Comparison of ENCODE assay signal across 11 mouse cellular contexts in genomic region chr4:148518235-148518795, GRCm38 (mm10). TPM values are rescaled to one million over a fixed set of nuclear protein-coding genes. Genes with fewer than 3 reads are reported as not detected.
DNase-seq lines count a peak whose midpoint lies in the region; ATAC-seq and TF ChIP-seq lines count a peak whose summit lies in the region.
"Had no signal": no experiment of that assay in that cellular context is flagged by ENCODE, and none has a peak within 500 bp of the region (broad histone marks: within the 10 kb centered on the region; RNA-seq: fewer than 3 reads in every experiment).

No protein-coding gene starts in this region.

- no peak for DNase-seq in frontal cortex, postnatal 14 days (ENCODE audit: low spot score in 2 of 2)
- no peak for DNase-seq in testis, postnatal 14 days (ENCODE audit: low spot score)
- DNase-seq in c-Kit-positive CD71-positive TER-119-positive erythroid progenitor cells, embryonic 14.5 days (ENCODE audit: low spot score): no peak
- no peak for DNase-seq in urinary bladder, adult 2 months (ENCODE audit: low spot score)
- DNase-seq: cerebellum, adult 11 months; thymus, postnatal 14 days had no signal

- H3K9me3 ChIP-seq in limb, embryonic 13.5 days: no peaks in the 10 kb centered on the region
- H3K9me3 ChIP-seq in intestine, embryonic 15.5 days: no peaks in the 10 kb centered on the region
- H3K9me3 ChIP-seq: liver, embryonic 15.5 days had no signal

- H3K27ac ChIP-seq in testis, adult 2 months (ENCODE audit: control insufficient read depth, insufficient read depth, low read depth, low read length): peak overlapping the region; percentile 2; the same call in 1 of the 2 replicates
- 0 out of 2 replicates have a peak overlapping the region, but pooled peaks have one; percentile 3 for H3K27ac ChIP-seq in limb, embryonic 13.5 days
- no peak overlapping the region for H3K27ac ChIP-seq in intestine, embryonic 15.5 days
- H3K27ac ChIP-seq: liver, embryonic 15.5 days had no signal

- no peak overlapping the region for H3K4me2 ChIP-seq in limb, embryonic 13.5 days (replicated peaks)
- no peak overlapping the region for H3K4me2 ChIP-seq in intestine, embryonic 15.5 days (replicated peaks)
- H3K4me2 ChIP-seq: liver, embryonic 15.5 days had no signal

- 45% methylated on average over 5 of the region's 5 CpGs for WGBS in limb, embryonic 13.5 days
- WGBS in intestine, embryonic 15.5 days: 51% methylated on average over 5 of the region's 5 CpGs

- 0 out of 2 replicates have a peak, but pooled peaks cover 2% of the 10 kb centered on the region for H3K4me1 ChIP-seq in testis, adult 2 months (ENCODE audit: control insufficient read depth, insufficient read depth, low read length)
- H3K4me1 ChIP-seq in limb, embryonic 13.5 days: peaks cover 4% of the 10 kb centered on the region; the same call in 1 of the 2 replicates
- H3K4me1 ChIP-seq in intestine, embryonic 15.5 days (replicated peaks): no peaks in the 10 kb centered on the region
- H3K4me1 ChIP-seq: liver, embryonic 15.5 days had no signal

- TF ChIP-seq POLR2A in testis, adult 2 months (IDR thresholded peaks at IDR 0.05; ENCODE audit: control insufficient read depth, low read depth, low read length): no peak

- ATAC-seq in frontal cortex, adult (ENCODE audit: low TSS enrichment): peak; percentile 72; the same call in 1 of the 2 replicates
- ATAC-seq in limb, embryonic 13.5 days (ENCODE audit: low FRiP score, low read depth): no peak
- no peak for ATAC-seq in intestine, embryonic 15.5 days

- no peak overlapping the region for H3K9ac ChIP-seq in limb, embryonic 13.5 days
- H3K9ac ChIP-seq in intestine, embryonic 15.5 days: no peak overlapping the region
- H3K9ac ChIP-seq: liver, embryonic 15.5 days had no signal

- no peaks in the 10 kb centered on the region for H3K27me3 ChIP-seq in testis, adult 2 months (ENCODE audit: control insufficient read depth, insufficient read depth, low read length)
- no peaks in the 10 kb centered on the region for H3K27me3 ChIP-seq in limb, embryonic 13.5 days
- no peaks in the 10 kb centered on the region for H3K27me3 ChIP-seq in intestine, embryonic 15.5 days (replicated peaks)
- H3K27me3 ChIP-seq: liver, embryonic 15.5 days had no signal

- H3K4me3 ChIP-seq in testis, adult 2 months (ENCODE audit: control insufficient read depth, low read depth, low read length): no peak overlapping the region
- no peak overlapping the region for H3K4me3 ChIP-seq in limb, embryonic 13.5 days
- H3K4me3 ChIP-seq in intestine, embryonic 15.5 days (replicated peaks): no peak overlapping the region
- H3K4me3 ChIP-seq: liver, embryonic 15.5 days had no signal

- peaks cover 3% of the 10 kb centered on the region for H3K36me3 ChIP-seq in testis, adult 2 months (ENCODE audit: control insufficient read depth, insufficient read depth, low read length)
- peaks cover 90% of the 10 kb centered on the region for H3K36me3 ChIP-seq in limb, embryonic 13.5 days
- H3K36me3 ChIP-seq in intestine, embryonic 15.5 days: peaks cover 19% of the 10 kb centered on the region

- TF ChIP-seq CTCF in testis, adult 2 months (IDR thresholded peaks at IDR 0.05; ENCODE audit: control insufficient read depth, insufficient read depth, insufficient replicate concordance, low read depth, low read length): no peak

RNA-seq across cellular contexts. Expression of gene Angptl7, which starts 18.1 kb away (rescaled TPM):
- polyA plus RNA-seq in testis, adult 2 months (2012; rRNA removed): 3.4 and 11.0 TPM in 2 replicates
- polyA plus RNA-seq in limb, embryonic 13.5 days (2015; fragmentation: Nextera tagmentation; extraction: Ambion mirVana): 1.3 and 2.0 TPM in 2 replicates
- 0.92 and 2.0 TPM in 2 replicates for polyA plus RNA-seq in intestine, embryonic 15.5 days (2015; fragmentation: Nextera tagmentation; extraction: Ambion mirVana)
- 11.0 and 14.6 TPM in 2 replicates for polyA plus RNA-seq in urinary bladder, adult 2 months (2012; rRNA removed)

RNA-seq across cellular contexts. Expression of gene Exosc10, which starts 39.9 kb away (rescaled TPM):
- 37.1 and 40.1 TPM in 2 replicates for polyA plus RNA-seq in testis, adult 2 months (2012; rRNA removed)
- polyA plus RNA-seq in limb, embryonic 13.5 days (2015; fragmentation: Nextera tagmentation; extraction: Ambion mirVana): 103 TPM in 2 replicates
- 73.4 and 74.4 TPM in 2 replicates for polyA plus RNA-seq in intestine, embryonic 15.5 days (2015; fragmentation: Nextera tagmentation; extraction: Ambion mirVana)
- polyA plus RNA-seq in urinary bladder, adult 2 months (2012; rRNA removed): 31.4 and 40.2 TPM in 2 replicates
